Mouse (Mus musculus) heart, embryonic 10.5 days (tissue): ENCODE measurements around the gene Dnmbp. TPM values are rescaled to one million over a fixed set of nuclear protein-coding genes. Genes with fewer than 3 reads are reported as not detected.

ENCODE experiments used
- DNase-seq: peaks from one replicate; pipeline ENCODE4 v3.0.0-alpha.2; 2017; ENCODE audit warnings: low spot score
- H3K27ac ChIP-seq: fragments of 300-500 bp; sonication (generic); 2 replicates; pipeline ENCODE4 v1.5.1; 2016; ENCODE audit warnings: mild to moderate bottlenecking
- H3K27me3 ChIP-seq: fragments of 300-500 bp; sonication (generic); 2 replicates; pipeline ENCODE4 v1.6.1; 2016; ENCODE audit warnings: mild to moderate bottlenecking; ENCODE audit not compliant: poor library complexity, insufficient read depth, severe bottlenecking
- H3K36me3 ChIP-seq: fragments of 300-500 bp; sonication (generic); 2 replicates; pipeline ENCODE4 v1.6.1; 2016; ENCODE audit warnings: mild to moderate bottlenecking, moderate library complexity
- H3K4me1 ChIP-seq: fragments of 300-500 bp; sonication (generic); 2 replicates; pipeline ENCODE4 v1.6.1; 2016; ENCODE audit warnings: mild to moderate bottlenecking
- H3K4me3 ChIP-seq: fragments of 300-500 bp; sonication (generic); 2 replicates; pipeline ENCODE4 v1.5.1; 2016; ENCODE audit warnings: mild to moderate bottlenecking, moderate library complexity
- H3K9me3 ChIP-seq: fragments of 300-500 bp; sonication (generic); 2 replicates; pipeline ENCODE4 v1.6.1; 2016; ENCODE audit warnings: mild to moderate bottlenecking, moderate library complexity
- WGBS: fragments of 180-500 bp; shearing (Covaris S2); methylation state at CpG from one replicate; pipeline ENCODE4 v1.1.7; 2016; 5-methylcytosine and 5-hydroxymethylcytosine counted together
- polyA plus RNA-seq: library from polyadenylated mRNA; unstranded; fragments of >200 nt; fragmentation: Nextera tagmentation; extraction: Ambion mirVana; gene quantifications from 2 replicates; pipeline ENCODE4 v1.2.1, GENCODE M21; 2016

The Dnmbp gene
- polyA plus RNA-seq, 1 experiment from 2014 or later = 15.1 TPM

DNA sequence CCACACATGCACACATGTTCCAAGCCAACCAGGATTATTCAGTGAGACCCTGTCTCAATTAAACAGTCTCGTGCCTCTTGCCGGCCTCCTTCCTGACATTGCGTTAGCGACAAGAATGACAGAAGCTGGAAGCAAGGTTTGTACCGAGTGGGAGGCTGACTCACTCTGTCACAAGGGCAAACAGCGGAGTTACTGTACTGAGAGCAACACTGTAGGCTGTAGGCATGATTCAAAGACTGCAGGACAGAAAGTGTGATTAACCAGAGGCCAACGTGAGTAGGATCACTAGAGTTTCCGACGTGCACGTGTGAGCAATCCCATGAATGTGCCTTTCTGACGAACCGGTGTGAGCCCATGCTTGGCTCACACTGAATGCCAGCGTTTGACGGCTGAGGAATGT, 43.5 kb downstream of the Dnmbp start:
- no peak overlapping the region for H3K27ac ChIP-seq
- H3K4me1 ChIP-seq = peaks cover 27% of the 10 kb centered on the region
- H3K36me3 ChIP-seq = peaks cover 26% of the 10 kb centered on the region
- no peak for DNase-seq
- H3K4me3 ChIP-seq = no peak overlapping the region
- no peaks in the 10 kb centered on the region for H3K9me3 ChIP-seq
- WGBS = 79% methylated on average over 14 of the region's 14 CpGs
- H3K27me3 ChIP-seq = no peaks in the 10 kb centered on the region

DNA sequence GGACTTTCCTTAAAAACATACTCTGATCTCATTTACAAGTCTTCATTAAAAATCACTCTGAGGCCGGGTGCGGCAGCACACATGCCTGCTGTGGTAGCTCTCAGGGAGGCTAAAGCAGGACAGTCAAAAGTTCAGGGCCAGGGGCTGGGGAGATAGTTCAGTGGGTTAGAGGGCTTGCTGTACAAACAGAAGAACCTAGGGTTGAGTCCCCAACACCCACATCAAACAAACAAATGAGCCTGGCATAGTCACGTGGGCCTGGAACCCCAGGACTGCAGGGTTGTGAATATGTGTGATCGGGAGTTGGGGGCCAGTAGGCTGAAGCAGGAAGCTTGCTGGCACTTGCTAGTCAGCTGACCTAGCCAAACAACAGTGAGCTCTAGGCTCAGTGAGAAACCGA, 44.0 kb downstream of the Dnmbp start:
- 90% methylated on average over 5 of the region's 5 CpGs for WGBS
- no peaks in the 10 kb centered on the region for H3K27me3 ChIP-seq
- H3K4me1 ChIP-seq = peaks cover 27% of the 10 kb centered on the region
- H3K4me3 ChIP-seq = no peak overlapping the region
- H3K9me3 ChIP-seq = no peaks in the 10 kb centered on the region
- DNase-seq = no peak
- H3K27ac ChIP-seq = no peak overlapping the region
- H3K36me3 ChIP-seq = peaks cover 21% of the 10 kb centered on the region

- DNase-seq = no peak
- Histone ChIP-seq H3K4me3 (peak overlapping the region; percentile 38; the same call in 1 of the 2 replicates), H3K9me3 (no peaks in the 10 kb centered on the region), H3K27me3 (no peaks in the 10 kb centered on the region), H3K27ac (0 out of 2 replicates have a peak overlapping the region, but pooled peaks have one; percentile 43), H3K4me1 (peaks cover 31% of the 10 kb centered on the region), H3K36me3 (peaks cover 10% of the 10 kb centered on the region)
- 73% methylated on average over 9 of the region's 9 CpGs for WGBS
Observed at GRCm38 (mm10) chr19:43894821-43895220, 45.2 kb downstream of the Dnmbp start.

- H3K4me3 ChIP-seq = peak overlapping the region; percentile 38
- peaks cover 31% of the 10 kb centered on the region for H3K4me1 ChIP-seq
- H3K36me3 ChIP-seq = peaks cover 8% of the 10 kb centered on the region; the same call in 1 of the 2 replicates
- no peaks in the 10 kb centered on the region for H3K27me3 ChIP-seq
- 8% methylated on average over 7 of the region's 7 CpGs for WGBS
- H3K9me3 ChIP-seq = no peaks in the 10 kb centered on the region
- no peak for DNase-seq
- H3K27ac ChIP-seq = peak overlapping the region; percentile 43
Observed at GRCm38 (mm10) chr19:43894070-43894469, 45.9 kb downstream of the Dnmbp start.

DNA sequence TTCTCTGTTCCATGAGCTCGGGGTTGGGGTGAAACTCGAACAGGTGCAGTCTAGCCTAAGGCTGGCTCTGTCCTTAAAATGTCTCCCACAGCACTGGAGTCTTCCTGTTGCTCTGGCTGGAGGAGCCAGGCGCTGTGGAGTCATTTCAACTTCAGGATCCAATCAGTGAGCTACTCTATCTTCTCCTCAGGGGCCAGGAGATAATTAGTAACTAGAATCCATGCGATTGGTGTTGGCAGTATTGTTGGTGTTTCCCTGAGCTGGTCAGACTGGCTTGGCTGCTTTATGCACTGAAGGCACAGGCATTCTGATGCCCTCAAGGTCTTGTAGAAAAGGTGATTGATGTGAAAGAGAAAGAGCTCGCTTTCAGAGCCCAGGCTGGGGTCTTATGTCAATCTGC, 49.5 kb downstream of the Dnmbp start:
- no peak overlapping the region for H3K4me3 ChIP-seq
- 62% methylated on average over 5 of the region's 5 CpGs for WGBS
- H3K36me3 ChIP-seq = peaks cover 5% of the 10 kb centered on the region; the same call in 1 of the 2 replicates
- no peaks in the 10 kb centered on the region for H3K9me3 ChIP-seq
- no peaks in the 10 kb centered on the region for H3K27me3 ChIP-seq
- peak overlapping the region; percentile 63; the same call in 1 of the 2 replicates for H3K27ac ChIP-seq
- DNase-seq = no peak
- H3K4me1 ChIP-seq = peaks cover 20% of the 10 kb centered on the region

GRCm38 (mm10) chr19:43887725-43888124, 52.3 kb downstream of the Dnmbp start:
- peaks cover 29% of the 10 kb centered on the region for H3K4me1 ChIP-seq
- no peaks in the 10 kb centered on the region for H3K27me3 ChIP-seq
- H3K27ac ChIP-seq = no peak overlapping the region
- H3K9me3 ChIP-seq = no peaks in the 10 kb centered on the region
- no peak for DNase-seq
- H3K4me3 ChIP-seq = no peak overlapping the region
- peaks cover 5% of the 10 kb centered on the region; the same call in 1 of the 2 replicates for H3K36me3 ChIP-seq
- WGBS = 72% methylated on average over 2 of the region's 2 CpGs

- 81% methylated on average over 5 of the region's 5 CpGs for WGBS
- Histone ChIP-seq H3K4me1 (peaks cover 30% of the 10 kb centered on the region), H3K9me3 (no peaks in the 10 kb centered on the region), H3K4me3 (no peak overlapping the region), H3K36me3 (peaks cover 5% of the 10 kb centered on the region; the same call in 1 of the 2 replicates), H3K27ac (no peak overlapping the region), H3K27me3 (no peaks in the 10 kb centered on the region)
- no peak for DNase-seq
Observed at GRCm38 (mm10) chr19:43887242-43887641, 52.7 kb downstream of the Dnmbp start.

- Histone ChIP-seq H3K27me3 (no peaks in the 10 kb centered on the region), H3K9me3 (peaks cover 2% of the 10 kb centered on the region; the same call in 1 of the 2 replicates), H3K4me3 (no peak overlapping the region), H3K36me3 (peaks cover 7% of the 10 kb centered on the region; the same call in 1 of the 2 replicates), H3K4me1 (peaks cover 30% of the 10 kb centered on the region), H3K27ac (no peak overlapping the region)
- WGBS = 75% methylated on average over 12 of the region's 12 CpGs
- DNase-seq = no peak
Observed at GRCm38 (mm10) chr19:43886371-43887099, 53.5 kb downstream of the Dnmbp start.

- 66% methylated on average over 13 of the region's 13 CpGs for WGBS
- DNase-seq = no peak
- Histone ChIP-seq H3K27ac (no peak overlapping the region), H3K4me1 (peaks cover 34% of the 10 kb centered on the region), H3K4me3 (no peak overlapping the region), H3K27me3 (no peaks in the 10 kb centered on the region), H3K36me3 (peaks cover 7% of the 10 kb centered on the region; the same call in 1 of the 2 replicates), H3K9me3 (peaks cover 2% of the 10 kb centered on the region; the same call in 1 of the 2 replicates)
Observed at GRCm38 (mm10) chr19:43884668-43885498, 55.1 kb downstream of the Dnmbp start.

DNA sequence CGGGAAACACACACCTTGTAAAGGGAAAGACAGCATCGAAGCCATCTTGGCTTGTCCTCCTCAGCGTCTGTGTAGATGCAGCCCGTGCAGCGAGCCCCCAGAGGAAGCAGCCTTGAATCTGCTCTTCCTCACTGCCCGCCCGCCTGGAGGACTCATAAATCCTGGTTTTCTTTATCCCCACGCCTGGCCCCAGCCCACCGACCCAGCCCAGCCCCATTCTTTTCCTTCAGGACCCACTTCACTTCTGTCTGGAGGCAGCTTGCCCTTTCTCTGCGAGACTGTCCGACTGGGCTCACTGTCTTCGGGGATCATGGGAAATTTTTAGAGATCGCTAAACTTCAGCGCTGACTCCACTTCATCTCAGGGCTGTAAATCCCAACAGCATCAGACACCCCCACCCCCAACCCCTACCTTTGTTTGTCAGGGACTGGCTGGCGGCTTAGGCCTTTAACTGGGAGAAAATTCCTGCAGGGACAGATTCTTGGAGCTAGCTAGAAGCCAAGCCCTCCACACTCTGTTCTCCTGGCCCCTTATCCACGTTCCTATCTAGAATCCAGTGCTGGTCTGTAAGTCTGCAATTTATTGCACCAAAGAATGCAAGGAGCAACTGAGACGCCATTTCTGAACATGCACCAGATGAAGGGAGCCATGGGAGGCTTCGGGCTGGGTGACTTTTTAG, 57.0 kb downstream of the Dnmbp start:
- no peaks in the 10 kb centered on the region for H3K27me3 ChIP-seq
- H3K4me3 ChIP-seq = peak overlapping the region; percentile 31
- peaks cover 45% of the 10 kb centered on the region for H3K4me1 ChIP-seq
- H3K36me3 ChIP-seq = peaks cover 5% of the 10 kb centered on the region; the same call in 1 of the 2 replicates
- WGBS = 35% methylated on average over 18 of the region's 18 CpGs
- no peak for DNase-seq
- H3K9me3 ChIP-seq = peaks cover 2% of the 10 kb centered on the region; the same call in 1 of the 2 replicates
- H3K27ac ChIP-seq = peak overlapping the region; percentile 75

- Histone ChIP-seq H3K4me1 (peaks cover 54% of the 10 kb centered on the region), H3K4me3 (no peak overlapping the region), H3K36me3 (0 out of 2 replicates have a peak, but pooled peaks cover 2% of the 10 kb centered on the region), H3K9me3 (peaks cover 2% of the 10 kb centered on the region; the same call in 1 of the 2 replicates), H3K27ac (no peak overlapping the region), H3K27me3 (no peaks in the 10 kb centered on the region)
- WGBS = 84% methylated on average over 7 of the region's 7 CpGs
- DNase-seq = no peak
Observed at GRCm38 (mm10) chr19:43881615-43882014, 58.4 kb downstream of the Dnmbp start.

- Histone ChIP-seq H3K27ac (no peak overlapping the region), H3K4me1 (peaks cover 63% of the 10 kb centered on the region), H3K27me3 (no peaks in the 10 kb centered on the region), H3K36me3 (0 out of 2 replicates have a peak, but pooled peaks cover 2% of the 10 kb centered on the region), H3K4me3 (no peak overlapping the region), H3K9me3 (peaks cover 2% of the 10 kb centered on the region; the same call in 1 of the 2 replicates)
- no peak for DNase-seq
- 16% methylated on average over 3 of the region's 3 CpGs for WGBS
Observed at GRCm38 (mm10) chr19:43880420-43880819, 59.6 kb downstream of the Dnmbp start.
